Mouse (Mus musculus): ENCODE results near the gene Dnajc13. TPM values are rescaled to one million over a fixed set of nuclear protein-coding genes. Genes with fewer than 3 reads are reported as not detected.

Dnajc13 gene
- polyA plus RNA-seq, 2 experiments = 7.0 to 15.6 TPM

- no peaks in the 10 kb centered on the region for H3K9me3 ChIP-seq (ENCODE audit: control insufficient read depth, low read length)
- no peak overlapping the region for H3K27ac ChIP-seq
- DNase-seq (ENCODE audit: low read depth in 3 of 3, low spot score in 3 of 3) (no peak), ATAC-seq (ENCODE audit: insufficient read depth) (no peak)
- H3K4me1 ChIP-seq (replicated peaks; ENCODE audit: control insufficient read depth in 2 of 2, insufficient read depth in 2 of 2, low read length in 1 of 2) = no peaks in the 10 kb centered on the region
- H3K4me3 ChIP-seq (ENCODE audit: insufficient read depth in 1 of 2, low read depth in 2 of 2, low read length in 2 of 2) = no peak overlapping the region
- WGBS (ENCODE audit: insufficient replicate concordance) = 58% methylated on average over 8 of the region's 8 CpGs
- no peak overlapping the region for H3K9ac ChIP-seq (replicated peaks)
- no peak overlapping the region for H3K4me2 ChIP-seq (ENCODE audit: low read depth)
- no peaks in the 10 kb centered on the region for H3K36me3 ChIP-seq (replicated peaks; ENCODE audit: control insufficient read depth, insufficient read depth, low read depth)
- TF ChIP-seq CTCF (IDR thresholded peaks at IDR 0.05; ENCODE audit: low read depth) = no peak
- TF ChIP-seq EP300 (IDR thresholded peaks at IDR 0.05; ENCODE audit: low read depth) = no peak
- no peaks in the 10 kb centered on the region for H3K27me3 ChIP-seq (ENCODE audit: control insufficient read depth, insufficient read depth, low read length)
Measured at GRCm38 (mm10) chr9:104280725-104281495, 18.2 kb upstream of the Dnajc13 start.

- Histone ChIP-seq H3K4me1 (replicated peaks; ENCODE audit: control insufficient read depth in 2 of 2, insufficient read depth in 2 of 2, low read length in 1 of 2) (no peaks in the 10 kb centered on the region), H3K36me3 (replicated peaks; ENCODE audit: control insufficient read depth, insufficient read depth, low read depth) (no peaks in the 10 kb centered on the region), H3K9ac (replicated peaks) (no peak overlapping the region), H3K4me2 (ENCODE audit: low read depth) (0 out of 2 replicates have a peak overlapping the region, but pooled peaks have one; percentile 8), H3K9me3 (ENCODE audit: control insufficient read depth, low read length) (no peaks in the 10 kb centered on the region), H3K27me3 (ENCODE audit: control insufficient read depth, insufficient read depth, low read length) (no peaks in the 10 kb centered on the region), H3K27ac (no peak overlapping the region), H3K4me3 (ENCODE audit: insufficient read depth in 1 of 2, low read depth in 2 of 2, low read length in 2 of 2) (no peak overlapping the region)
- TF ChIP-seq EP300 (IDR thresholded peaks at IDR 0.05; ENCODE audit: low read depth) (no peak), CTCF (IDR thresholded peaks at IDR 0.05; ENCODE audit: low read depth) (peak; percentile 67)
- DNase-seq (ENCODE audit: low read depth in 3 of 3, low spot score in 3 of 3) (no peak), ATAC-seq (ENCODE audit: insufficient read depth) (no peak)
- 19% methylated on average over 18 of the region's 18 CpGs for WGBS (ENCODE audit: insufficient replicate concordance)
Measured at GRCm38 (mm10) chr9:104277528-104278162, 14.9 kb upstream of the Dnajc13 start.

- Histone ChIP-seq H3K4me1 (replicated peaks; ENCODE audit: control insufficient read depth in 2 of 2, insufficient read depth in 2 of 2, low read length in 1 of 2) (no peaks in the 10 kb centered on the region), H3K4me2 (ENCODE audit: low read depth) (no peak overlapping the region), H3K27me3 (ENCODE audit: control insufficient read depth, insufficient read depth, low read length) (no peaks in the 10 kb centered on the region), H3K9ac (replicated peaks) (no peak overlapping the region), H3K4me3 (ENCODE audit: insufficient read depth in 1 of 2, low read depth in 2 of 2, low read length in 2 of 2) (no peak overlapping the region), H3K9me3 (ENCODE audit: control insufficient read depth, low read length) (no peaks in the 10 kb centered on the region), H3K36me3 (replicated peaks; ENCODE audit: control insufficient read depth, insufficient read depth, low read depth) (no peaks in the 10 kb centered on the region), H3K27ac (no peak overlapping the region)
- no peak for ATAC-seq (ENCODE audit: insufficient read depth)
- TF ChIP-seq EP300 (IDR thresholded peaks at IDR 0.05; ENCODE audit: low read depth) = no peak
- no peak for TF ChIP-seq CTCF (IDR thresholded peaks at IDR 0.05; ENCODE audit: low read depth)
- no peak for DNase-seq (ENCODE audit: low read depth in 3 of 3, low spot score in 3 of 3)
- 71% methylated on average over 17 of the region's 17 CpGs for WGBS (ENCODE audit: insufficient replicate concordance)
Measured at GRCm38 (mm10) chr9:104275084-104275785, 12.5 kb upstream of the Dnajc13 start.

GRCm38 (mm10) chr9:104272057-104272456 lies 9.3 kb upstream of the Dnajc13 start:
- Histone ChIP-seq H3K36me3 (replicated peaks; ENCODE audit: control insufficient read depth, insufficient read depth, low read depth) (no peaks in the 10 kb centered on the region), H3K9ac (replicated peaks) (no peak overlapping the region), H3K9me3 (ENCODE audit: control insufficient read depth, low read length) (no peaks in the 10 kb centered on the region), H3K4me3 (ENCODE audit: insufficient read depth in 1 of 2, low read depth in 2 of 2, low read length in 2 of 2) (no peak overlapping the region), H3K4me2 (ENCODE audit: low read depth) (no peak overlapping the region), H3K4me1 (replicated peaks; ENCODE audit: control insufficient read depth in 2 of 2, insufficient read depth in 2 of 2, low read length in 1 of 2) (no peaks in the 10 kb centered on the region), H3K27me3 (ENCODE audit: control insufficient read depth, insufficient read depth, low read length) (no peaks in the 10 kb centered on the region), H3K27ac (no peak overlapping the region)
- 58% methylated on average over 4 of the region's 4 CpGs for WGBS (ENCODE audit: insufficient replicate concordance)
- TF ChIP-seq EP300 (IDR thresholded peaks at IDR 0.05; ENCODE audit: low read depth) (no peak), CTCF (IDR thresholded peaks at IDR 0.05; ENCODE audit: low read depth) (no peak)
- ATAC-seq (ENCODE audit: insufficient read depth) = no peak
- no peak for DNase-seq (ENCODE audit: low read depth in 3 of 3, low spot score in 3 of 3)

- no peak for DNase-seq (ENCODE audit: low read depth in 3 of 3, low spot score in 3 of 3)
Measured at GRCm38 (mm10) chr9:104271642-104272041, 8.9 kb upstream of the Dnajc13 start.

More at GRCm38 (mm10) chr9:104271642-104272041, 8.9 kb upstream of the Dnajc13 start:
- Histone ChIP-seq H3K4me1 (replicated peaks; ENCODE audit: control insufficient read depth in 2 of 2, insufficient read depth in 2 of 2, low read length in 1 of 2) (no peaks in the 10 kb centered on the region), H3K4me2 (ENCODE audit: low read depth) (no peak overlapping the region), H3K27me3 (ENCODE audit: control insufficient read depth, insufficient read depth, low read length) (no peaks in the 10 kb centered on the region), H3K9ac (replicated peaks) (no peak overlapping the region), H3K4me3 (ENCODE audit: insufficient read depth in 1 of 2, low read depth in 2 of 2, low read length in 2 of 2) (no peak overlapping the region), H3K36me3 (replicated peaks; ENCODE audit: control insufficient read depth, insufficient read depth, low read depth) (no peaks in the 10 kb centered on the region), H3K9me3 (ENCODE audit: control insufficient read depth, low read length) (no peaks in the 10 kb centered on the region), H3K27ac (no peak overlapping the region)
- WGBS (ENCODE audit: insufficient replicate concordance) = 56% methylated on average over 4 of the region's 4 CpGs
- TF ChIP-seq EP300 (IDR thresholded peaks at IDR 0.05; ENCODE audit: low read depth) = no peak
- TF ChIP-seq CTCF (IDR thresholded peaks at IDR 0.05; ENCODE audit: low read depth) = no peak
- ATAC-seq (ENCODE audit: insufficient read depth) = no peak

Data from liver, embryonic 14.5 days (tissue).